Mouse (Mus musculus) thymus, adult 2 months (tissue): ENCODE measurements at regions not wholly inside any gene's neighbourhood (a gene's known extent, or its start where the extent isn't known, plus 50 kb on each side); places are given as distances from the start of the nearest gene placed in this dataset.

ENCODE experiments used
- DNase-seq: peaks from one replicate; pipeline ENCODE4 v3.0.0; 2021
- H3K27ac ChIP-seq: fragments of 200-500 bp; 2 replicates; pipeline ENCODE4 v1.5.1; 2012; ENCODE audit warnings: low read length, control low read depth; ENCODE audit not compliant: control insufficient read depth, insufficient read depth
- H3K27me3 ChIP-seq: fragments of 200-500 bp; 2 replicates; pipeline ENCODE4 v1.6.1; 2012; ENCODE audit warnings: mild to moderate bottlenecking, low read length, moderate library complexity, mixed read lengths; ENCODE audit not compliant: control insufficient read depth, insufficient read depth
- H3K36me3 ChIP-seq: fragments of 200-500 bp; 2 replicates; pipeline ENCODE4 v1.6.1; 2012; ENCODE audit warnings: mild to moderate bottlenecking, low read length, moderate library complexity; ENCODE audit not compliant: control insufficient read depth, insufficient read depth
- H3K4me1 ChIP-seq: fragments of 200-500 bp; replicated peaks from 2 replicates; pipeline ENCODE4 v1.6.1; 2012; ENCODE audit warnings: low read length; ENCODE audit not compliant: control insufficient read depth, insufficient read depth
- H3K4me3 ChIP-seq: fragments of 200-500 bp; 2 replicates; pipeline ENCODE4 v1.5.1; 2012; ENCODE audit warnings: mild to moderate bottlenecking, low read length, control low read depth, moderate library complexity; ENCODE audit not compliant: control insufficient read depth, insufficient read depth
- CTCF ChIP-seq: fragments of 200-500 bp; IDR thresholded peaks from 2 replicates; pipeline ENCODE4 v1.5.1; 2012; ENCODE audit warnings: mild to moderate bottlenecking, control low read depth, low read length, moderate library complexity, borderline replicate concordance; ENCODE audit not compliant: control insufficient read depth, poor library complexity, insufficient read depth; ENCODE audit errors: extremely low read depth
- POLR2A ChIP-seq: fragments of 200-500 bp; IDR thresholded peaks from 2 replicates; pipeline ENCODE4 v1.6.1; 2012; ENCODE audit warnings: mild to moderate bottlenecking, low read length, control low read depth, moderate library complexity; ENCODE audit not compliant: control insufficient read depth, poor library complexity, insufficient read depth; ENCODE audit errors: extremely low read depth
- WGBS: fragments of 180-500 bp; shearing (Covaris S2); methylation state at CpG from one replicate; pipeline ENCODE4 v1.1.7; 2018; 5-methylcytosine and 5-hydroxymethylcytosine counted together

DNA sequence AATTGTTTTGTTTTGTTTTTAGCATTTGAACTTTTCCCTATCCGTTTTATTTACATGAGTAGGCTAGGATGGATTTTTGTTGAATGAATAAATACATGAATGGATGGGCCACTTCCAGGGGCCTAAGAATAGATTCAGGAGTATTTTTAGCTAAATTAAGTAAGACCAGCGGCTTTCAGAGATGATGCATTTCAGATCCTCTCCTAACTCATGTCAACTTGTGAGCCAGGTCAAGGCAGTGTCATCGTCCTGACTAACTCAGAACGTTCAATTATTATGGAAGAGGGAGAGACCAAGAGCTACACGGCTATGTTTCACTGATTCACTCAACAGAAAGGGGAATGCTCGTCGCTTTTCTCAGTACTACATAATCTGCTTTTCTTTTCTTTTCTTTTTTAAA is 75.5 kb upstream of the Tsc22d2 start:
- no peak overlapping the region for H3K27ac ChIP-seq
- whole genome bisulfite sequencing: 96% methylated on average over 7 of the region's 7 CpGs
- no peak overlapping the region for H3K4me3 ChIP-seq
- H3K27me3 ChIP-seq: no peaks in the 10 kb centered on the region
- H3K36me3 ChIP-seq: no peaks in the 10 kb centered on the region
- no peaks in the 10 kb centered on the region for H3K4me1 ChIP-seq
- TF ChIP-seq POLR2A: no peak
- no peak for TF ChIP-seq CTCF
- no peak for DNase-seq

GRCm38 (mm10) chr3:58342096-58342495 is 72.4 kb upstream of the Tsc22d2 start:
- no peak for TF ChIP-seq POLR2A
- TF ChIP-seq CTCF: no peak
- Histone ChIP-seq H3K4me3 (no peak overlapping the region), H3K4me1 (no peaks in the 10 kb centered on the region), H3K27me3 (no peaks in the 10 kb centered on the region), H3K27ac (no peak overlapping the region), H3K36me3 (no peaks in the 10 kb centered on the region)
- DNase-seq: no peak
- WGBS: 88% methylated on average over 1 of the region's 1 CpGs

DNA sequence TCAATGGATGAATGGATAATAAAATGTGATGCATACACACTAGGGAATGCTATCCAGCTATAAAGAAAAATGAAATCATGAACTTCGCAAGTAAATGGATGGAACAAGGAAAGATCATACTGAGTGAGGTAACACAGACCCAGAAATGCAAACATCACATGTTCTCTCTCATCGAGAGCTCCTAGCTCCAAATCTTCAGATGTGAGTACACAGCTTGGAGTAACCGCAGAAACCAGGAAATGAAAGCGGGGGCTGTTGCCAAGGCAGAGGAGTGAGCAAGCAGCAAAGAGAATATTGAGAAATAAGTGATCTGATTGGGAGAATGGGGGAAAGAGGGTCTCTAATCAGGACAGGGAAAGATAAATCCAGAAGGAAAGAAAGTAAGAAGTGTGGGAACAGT is 52.0 kb upstream of the Tsc22d2 start:
- H3K27ac ChIP-seq: no peak overlapping the region
- DNase-seq: no peak
- no peaks in the 10 kb centered on the region for H3K36me3 ChIP-seq
- no peaks in the 10 kb centered on the region for H3K27me3 ChIP-seq
- 71% methylated on average over 4 of the region's 4 CpGs for WGBS
- no peak overlapping the region for H3K4me3 ChIP-seq
- TF ChIP-seq POLR2A (no peak), CTCF (no peak)
- no peaks in the 10 kb centered on the region for H3K4me1 ChIP-seq

DNA sequence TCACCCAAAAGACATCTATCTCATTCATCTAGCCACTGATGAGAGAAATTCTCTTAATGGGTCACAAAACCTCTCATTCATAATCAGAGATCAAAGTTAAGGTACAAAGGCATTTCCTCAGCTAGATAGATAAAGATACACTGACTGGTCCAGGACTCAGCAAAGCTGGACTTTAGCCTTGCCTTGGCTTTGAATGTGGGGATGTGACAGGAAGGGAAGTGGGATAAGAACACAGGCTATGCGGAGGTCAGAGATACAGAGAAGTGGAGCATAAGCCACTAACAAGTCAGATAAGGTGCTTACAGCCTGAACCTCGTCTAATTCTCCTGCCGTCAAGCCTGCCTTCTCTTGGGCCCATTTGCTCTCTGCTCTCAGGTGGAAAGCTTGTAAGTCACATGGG is 50.0 kb upstream of the Tsc22d2 start:
- no peaks in the 10 kb centered on the region for H3K27me3 ChIP-seq
- no peaks in the 10 kb centered on the region for H3K36me3 ChIP-seq
- no peaks in the 10 kb centered on the region for H3K4me1 ChIP-seq
- H3K27ac ChIP-seq: no peak overlapping the region
- no peak overlapping the region for H3K4me3 ChIP-seq
- DNase-seq: no peak
- WGBS: 89% methylated on average over 3 of the region's 3 CpGs
- TF ChIP-seq POLR2A (no peak), CTCF (no peak)
